Mouse (Mus musculus) mature B cell (primary cell): Measurements from ENCODE around the gene Ppp1r12b.

Experiments
- in situ Hi-C: fragments of 300-500 bp; cut with MboI; formaldehyde crosslinking; loops from 2 replicates; pipeline ENCODE4 v1.14.3; 2019

Ppp1r12b gene

DNA sequence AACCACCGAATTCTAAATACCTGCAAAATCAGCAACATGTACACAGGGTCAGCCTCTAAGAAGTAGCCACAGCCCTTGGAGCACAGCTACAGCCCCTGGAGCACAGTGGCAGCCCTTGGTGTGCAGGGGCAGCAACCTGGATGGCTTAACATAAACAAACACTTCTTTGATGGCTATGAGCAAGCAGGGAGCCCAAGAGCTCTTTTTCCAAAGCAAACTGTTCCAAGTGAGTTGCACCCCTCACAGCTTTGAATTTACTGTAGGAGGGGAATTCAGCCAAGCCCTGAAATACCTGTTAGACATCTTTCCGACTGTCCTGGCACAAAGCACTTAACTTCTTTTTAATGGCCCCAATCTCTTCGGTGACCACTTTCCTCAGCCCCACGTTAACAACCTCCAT is 14.9 kb downstream of the Ppp1r12b start:
- in situ Hi-C loops, result no loop called here

GRCm38 (mm10) chr1:134938233-134938632 is 17.5 kb downstream of the Ppp1r12b start:
- in situ Hi-C loops, result no loop called here

- in situ Hi-C loops, result no loop called here
Observed at GRCm38 (mm10) chr1:134936335-134936734, 19.4 kb downstream of the Ppp1r12b start.

DNA sequence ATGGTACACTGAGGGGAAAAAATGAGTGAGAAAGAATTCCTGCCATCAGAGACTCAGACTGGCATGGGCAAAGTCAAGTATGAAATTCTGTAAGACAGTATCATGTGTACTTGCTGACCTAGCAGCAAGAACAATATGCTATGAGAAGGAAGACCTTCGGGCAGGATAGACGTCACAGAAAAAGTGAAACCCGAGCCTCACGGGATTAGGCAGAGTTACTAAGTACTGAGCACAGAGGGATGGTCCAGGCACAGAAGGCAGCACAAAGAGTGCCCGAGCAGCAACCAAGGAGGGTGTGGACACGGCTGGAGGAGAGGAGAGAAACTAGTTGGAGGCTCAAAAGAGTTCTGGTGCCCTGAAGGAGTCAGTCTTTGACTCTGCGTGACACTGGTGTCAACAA is 23.3 kb downstream of the Ppp1r12b start:
- in situ Hi-C loops, result no loop called here

- in situ Hi-C loops, result no loop called here
Observed at GRCm38 (mm10) chr1:134919010-134919409, 36.7 kb downstream of the Ppp1r12b start.

DNA sequence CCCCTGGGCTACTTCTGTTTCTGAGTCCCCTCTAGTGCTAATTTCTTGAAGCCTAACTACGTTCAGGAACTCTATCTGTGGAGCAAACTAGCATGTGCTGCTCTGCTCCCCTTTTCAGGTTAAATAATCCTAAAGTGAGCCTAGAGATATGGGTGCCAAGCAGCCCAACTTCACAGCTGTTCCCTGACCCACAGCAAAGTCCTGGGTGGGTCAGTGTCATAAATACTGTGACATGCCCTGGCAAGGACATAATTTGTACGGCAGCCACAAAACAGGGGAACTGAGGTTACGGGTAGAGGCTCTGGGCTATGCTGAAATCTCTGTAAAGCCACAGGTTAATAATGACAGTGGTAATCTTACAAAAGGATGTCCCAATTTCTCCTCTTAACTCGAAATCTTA is 40.3 kb downstream of the Ppp1r12b start:
- in situ Hi-C loops, result no loop called here

- in situ Hi-C loops, result no loop called here
Observed at GRCm38 (mm10) chr1:134913535-134913934, 42.2 kb downstream of the Ppp1r12b start.

GRCm38 (mm10) chr1:134911892-134912291 is 43.9 kb downstream of the Ppp1r12b start:
- in situ Hi-C loops, result no loop called here

DNA sequence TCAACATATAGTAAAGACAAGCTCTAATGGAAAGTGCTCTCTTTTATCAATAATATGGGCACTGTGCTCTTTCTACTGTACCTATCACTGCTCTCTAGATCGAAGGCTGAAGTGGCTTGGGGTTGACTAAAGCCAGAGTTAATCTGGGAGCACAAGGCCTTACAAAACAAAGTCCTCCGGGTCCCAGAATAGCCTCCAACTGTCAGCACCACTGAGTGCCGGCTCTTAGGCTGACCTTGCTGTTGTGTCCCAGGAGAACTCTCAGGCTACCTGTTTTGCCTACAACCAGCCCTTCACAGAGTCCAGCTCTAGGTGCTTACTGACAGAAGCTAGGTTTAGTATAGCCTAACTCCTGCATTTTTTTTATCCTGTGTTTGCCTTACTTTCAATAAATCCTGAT is 45.7 kb downstream of the Ppp1r12b start:
- in situ Hi-C loops, result no loop called here

DNA sequence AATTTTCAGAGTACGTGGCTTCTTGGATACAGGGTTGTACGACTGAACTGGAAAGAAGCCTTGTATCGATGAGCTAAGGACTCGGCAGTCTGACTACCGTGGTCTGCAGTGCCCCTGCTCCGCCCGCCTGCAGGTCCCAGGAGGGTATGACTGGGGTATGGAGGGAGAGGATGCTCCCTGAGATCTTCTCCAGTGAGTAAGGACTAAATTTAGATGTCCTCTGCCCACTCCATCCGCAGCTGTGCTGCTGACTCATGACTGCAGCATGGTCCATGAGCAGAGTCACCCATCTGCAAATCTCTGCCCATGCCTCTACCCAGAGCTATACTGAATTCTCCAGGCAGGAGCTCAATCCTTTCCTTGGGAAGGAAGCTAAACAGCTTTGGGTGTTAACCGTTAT is 46.3 kb downstream of the Ppp1r12b start:
- in situ Hi-C loops, result no loop called here

- in situ Hi-C loops, result no loop called here
Observed at GRCm38 (mm10) chr1:134902051-134902619, 53.6 kb downstream of the Ppp1r12b start.

GRCm38 (mm10) chr1:134896008-134896407 is 59.7 kb downstream of the Ppp1r12b start:
- in situ Hi-C loops, result no loop called here

GRCm38 (mm10) chr1:134894803-134895202 is 60.9 kb downstream of the Ppp1r12b start:
- in situ Hi-C loops, result no loop called here

- in situ Hi-C loops, result no loop called here
Observed at GRCm38 (mm10) chr1:134891916-134892315, 63.8 kb downstream of the Ppp1r12b start.

DNA sequence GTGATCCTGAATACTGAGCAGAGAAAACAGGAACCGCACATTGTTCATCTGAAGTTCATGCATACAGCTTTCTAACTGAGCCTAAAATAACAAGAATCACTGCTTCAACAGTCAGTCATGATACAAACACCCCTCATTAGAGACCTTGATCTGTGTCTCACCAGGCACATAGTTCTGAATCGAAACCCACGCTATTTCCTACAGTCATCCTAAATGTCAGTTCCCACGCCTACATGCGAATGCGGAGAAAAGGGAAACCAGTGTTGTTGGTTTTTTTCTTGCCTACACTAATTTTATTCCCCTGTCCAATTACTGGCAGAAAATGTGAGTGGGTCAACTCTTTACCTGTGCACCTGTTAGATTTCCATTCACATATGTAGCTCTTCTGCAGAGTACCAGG is 66.1 kb downstream of the Ppp1r12b start:
- in situ Hi-C loops, result no loop called here

DNA sequence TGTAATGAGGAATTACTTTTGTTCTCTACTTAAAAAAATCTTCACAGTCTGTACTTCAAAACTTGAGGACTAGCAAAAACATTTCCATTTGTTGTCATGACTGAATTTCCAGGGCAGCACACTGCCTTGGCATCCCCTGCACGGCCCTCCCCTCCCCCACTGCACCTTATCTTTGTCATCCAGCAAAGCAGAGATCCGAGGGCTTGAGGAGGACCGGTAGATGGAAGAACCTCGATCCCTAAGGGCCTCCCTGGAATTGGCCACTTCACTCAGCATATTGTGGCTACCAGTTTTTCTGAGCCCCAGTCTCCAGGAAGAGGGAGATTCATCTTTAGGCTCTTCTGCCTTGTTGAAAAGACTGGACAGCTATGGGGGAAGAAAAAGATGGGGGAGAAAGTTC is 79.9 kb downstream of the Ppp1r12b start:
- in situ Hi-C loops, result no loop called here

- in situ Hi-C loops, result no loop called here
Observed at GRCm38 (mm10) chr1:134872678-134873077, 83.1 kb downstream of the Ppp1r12b start.

GRCm38 (mm10) chr1:134866426-134866825 is 89.3 kb downstream of the Ppp1r12b start:
- in situ Hi-C loops, result no loop called here

DNA sequence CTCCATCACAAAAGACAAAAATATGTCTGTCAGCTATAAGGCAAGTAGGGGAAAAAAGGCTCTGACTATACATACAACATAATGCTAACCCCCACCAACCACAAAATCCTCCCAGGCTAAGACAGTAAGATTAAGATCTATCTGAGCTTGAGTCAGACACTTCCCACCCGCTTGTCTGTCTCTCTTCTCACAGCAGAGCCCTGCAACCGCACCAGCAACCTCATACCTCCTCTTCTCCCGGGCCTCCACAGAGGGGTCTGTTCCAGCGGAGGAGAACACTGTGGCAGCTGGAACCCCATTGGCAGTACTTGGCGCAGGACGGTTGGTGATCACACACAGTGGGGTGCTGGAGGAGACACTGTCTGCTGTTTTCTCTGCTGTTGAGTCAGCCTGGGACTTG is 90.2 kb downstream of the Ppp1r12b start:
- in situ Hi-C loops, result no loop called here

DNA sequence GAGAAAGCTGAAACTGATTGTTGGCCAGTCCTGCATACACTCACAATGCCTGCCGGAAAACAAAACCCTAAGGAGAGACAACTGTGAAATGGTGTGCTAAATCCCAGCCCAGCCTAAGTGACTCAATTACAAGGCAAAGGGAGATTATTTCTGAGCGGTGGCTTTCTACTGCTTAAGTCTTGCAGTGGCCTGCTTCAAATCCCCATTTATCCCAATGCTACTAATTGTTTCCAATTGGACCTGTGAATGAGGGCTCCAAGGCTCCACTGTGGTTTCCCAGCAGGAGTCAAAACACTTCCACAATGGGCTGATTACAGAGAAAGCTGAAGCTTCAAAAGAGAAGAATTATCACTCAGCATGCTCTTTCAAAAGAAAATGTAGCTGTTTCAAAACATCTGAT is 95.2 kb downstream of the Ppp1r12b start:
- in situ Hi-C loops, result no loop called here

DNA sequence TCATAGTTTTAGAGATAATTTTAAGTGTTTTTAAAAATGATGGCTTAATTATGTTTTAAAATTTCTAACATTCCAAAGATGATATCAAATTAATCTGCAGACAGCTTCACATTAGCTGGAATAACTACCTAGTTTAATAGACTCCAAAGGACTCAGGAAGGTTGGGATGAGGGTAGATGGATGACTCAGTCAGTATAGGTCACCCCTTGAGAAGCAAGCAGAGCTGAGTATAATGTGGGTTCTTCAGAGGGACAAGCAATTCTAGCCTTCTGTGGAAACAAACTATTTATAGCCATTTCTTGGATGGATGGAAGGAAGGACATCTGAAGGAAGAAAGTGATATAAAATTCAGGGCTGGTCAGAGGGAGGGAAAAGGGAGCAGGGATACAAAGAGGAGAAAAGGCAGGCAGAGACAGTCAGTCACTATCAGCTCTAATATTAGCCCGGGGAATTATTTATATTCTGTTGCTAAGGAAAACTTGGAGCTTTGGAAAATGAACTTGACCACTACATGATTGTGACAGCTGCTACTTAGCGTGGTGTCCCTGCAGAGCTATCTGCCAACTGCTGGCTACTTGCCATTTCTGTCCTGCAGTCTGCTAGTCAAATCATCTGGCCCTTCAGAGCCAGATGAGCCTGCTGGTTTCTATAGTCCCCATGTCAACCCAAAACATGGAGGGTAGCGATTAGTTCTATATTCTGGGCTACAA is 97.2 kb downstream of the Ppp1r12b start:
- in situ Hi-C loops, result no loop called here

GRCm38 (mm10) chr1:134854325-134854982 is 101.3 kb downstream of the Ppp1r12b start:
- in situ Hi-C loops, result no loop called here

DNA sequence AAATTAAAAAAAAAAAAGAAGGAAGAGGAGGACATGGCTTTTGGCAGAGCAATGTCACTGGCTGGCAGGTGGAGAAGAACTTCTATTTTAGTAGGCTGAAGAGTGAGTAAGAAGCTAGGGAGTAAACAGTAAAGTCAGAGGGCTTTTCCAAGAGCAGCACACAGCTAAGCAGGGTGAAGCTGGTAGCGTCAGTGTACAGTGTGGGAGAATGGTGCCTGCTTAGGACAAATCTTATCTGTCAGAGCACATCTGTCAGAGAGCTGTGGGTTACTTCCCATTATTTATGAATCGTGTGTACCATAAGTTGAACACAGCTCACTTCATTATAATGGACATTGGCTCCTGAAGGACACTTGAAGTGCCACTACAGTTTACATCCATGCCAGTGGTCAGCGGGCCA is 102.9 kb downstream of the Ppp1r12b start:
- in situ Hi-C loops, result no loop called here
